Mouse (Mus musculus): Measurements from ENCODE around the gene Pdk2.

The Pdk2 gene

GRCm38 (mm10) chr11:95041139-95041609, at the start of gene Pdk2:
Gene Pdk2 (minus strand): TSS chr11:95041354.
- DNase-seq (ENCODE audit: low read depth, low spot score) = peak; percentile 97

DNA sequence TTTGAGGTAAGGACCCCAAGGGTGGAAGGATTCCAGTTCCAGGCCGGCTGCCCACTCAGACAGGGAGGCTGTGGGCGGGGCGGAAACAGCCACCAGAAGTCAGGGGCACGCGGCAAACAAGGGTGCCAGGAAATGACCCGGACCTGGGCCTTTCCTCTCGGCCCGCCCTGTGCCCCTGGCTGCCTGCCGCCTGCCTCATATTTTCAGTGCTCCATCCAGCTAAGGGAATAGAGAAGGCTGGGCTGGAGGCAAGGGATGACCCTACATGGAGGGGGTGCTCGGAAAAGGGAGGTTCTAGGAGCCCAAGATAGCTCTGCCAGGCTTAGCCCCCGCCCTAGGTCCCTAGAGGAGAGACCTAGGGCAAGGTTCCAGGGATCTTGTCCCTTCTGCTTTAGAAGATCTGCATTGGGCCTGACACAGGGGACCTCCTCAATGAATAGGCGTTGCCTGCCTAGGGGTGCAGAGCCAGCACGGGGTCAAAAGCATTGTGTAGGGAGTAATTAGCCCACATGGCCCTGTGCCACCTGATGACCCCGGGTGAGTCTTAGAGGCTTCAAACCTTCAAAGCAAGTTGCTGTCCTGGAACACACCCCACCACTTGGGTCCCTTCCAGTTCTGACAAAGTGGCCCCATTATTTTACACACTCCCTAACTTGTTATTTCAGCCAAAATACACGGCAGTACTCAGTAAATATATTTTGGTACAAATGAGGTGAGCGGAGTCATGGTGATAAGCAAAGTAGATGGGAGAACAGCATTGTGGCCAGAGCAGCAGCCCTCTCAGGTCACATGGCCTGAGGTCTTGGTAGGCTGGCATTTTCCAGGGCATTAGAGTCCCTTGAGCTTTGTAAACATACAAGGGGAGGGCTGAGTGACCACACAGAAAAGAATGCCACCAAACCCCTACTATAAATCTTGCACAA, 48.0 kb upstream of the Pdk2 start:
- no peak for DNase-seq (ENCODE audit: low read depth, low spot score)

GRCm38 (mm10) chr11:95088286-95088685, 47.1 kb upstream of the Pdk2 start:
- no peak for DNase-seq (ENCODE audit: low read depth, low spot score)

DNA sequence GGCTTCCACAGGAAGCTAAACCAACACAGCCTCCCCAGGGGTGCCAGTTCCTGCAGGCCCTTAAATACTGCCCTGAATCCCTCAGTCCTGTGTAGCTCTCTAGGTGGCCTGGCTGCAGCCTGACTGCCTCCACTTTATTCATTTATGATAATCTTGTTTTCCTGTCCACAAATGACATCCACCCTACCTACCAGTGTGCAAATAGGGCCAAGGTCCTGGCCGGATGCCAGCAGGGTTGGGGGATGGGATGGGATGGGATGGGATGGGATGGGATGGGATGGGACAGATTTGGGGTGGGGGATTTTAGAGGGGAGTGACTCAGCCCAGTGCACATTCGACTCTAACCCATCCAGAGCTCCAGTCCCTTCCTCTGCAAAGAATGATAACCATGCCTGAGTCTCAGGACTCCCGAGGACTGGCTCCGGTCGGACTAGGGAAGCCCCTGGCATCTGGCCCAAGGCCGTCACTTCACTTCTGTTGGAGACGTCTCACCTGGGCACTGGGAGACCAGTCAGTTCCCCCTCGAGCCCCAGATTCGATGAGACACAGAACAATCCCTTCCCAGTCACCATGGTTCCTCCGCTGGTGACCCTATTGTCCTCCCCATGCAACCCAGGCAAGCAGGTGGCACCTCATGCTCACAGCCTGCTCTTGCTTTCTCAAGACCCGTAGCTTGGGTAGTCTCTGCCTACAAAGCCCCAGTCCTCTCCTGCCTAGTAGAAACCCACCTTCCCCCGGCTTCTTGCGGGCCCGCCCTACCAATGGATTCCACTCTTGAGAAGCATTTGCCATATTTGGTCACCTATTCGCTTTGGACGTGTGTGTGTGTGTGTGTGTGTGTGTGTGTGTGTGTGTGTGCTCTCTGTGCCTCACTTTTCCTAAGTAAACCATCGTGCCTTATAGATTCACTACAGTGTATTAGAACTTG, 46.4 kb upstream of the Pdk2 start:
- no peak for DNase-seq (ENCODE audit: low read depth, low spot score)

GRCm38 (mm10) chr11:95086229-95086628, 45.1 kb upstream of the Pdk2 start:
- no peak for DNase-seq (ENCODE audit: low read depth, low spot score)

DNA sequence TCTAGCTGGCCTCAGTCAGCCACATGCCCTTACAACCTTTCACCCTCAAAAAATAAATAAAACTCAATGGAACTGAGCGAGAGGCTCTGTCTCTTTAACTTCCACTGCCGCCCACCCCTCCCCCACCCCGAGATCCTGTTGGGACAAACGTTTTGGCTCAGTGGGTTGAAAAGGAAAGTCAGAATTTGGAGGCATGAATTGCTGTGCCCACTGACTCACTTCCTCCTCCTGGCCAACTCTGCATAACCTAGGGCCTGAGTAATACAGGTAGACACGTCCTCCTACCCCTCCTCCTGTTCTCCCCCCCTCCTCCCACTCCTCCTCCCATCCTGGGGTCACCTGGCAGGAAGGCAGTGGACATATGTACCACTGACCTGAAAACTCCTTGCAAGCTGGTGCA, 44.6 kb upstream of the Pdk2 start:
- no peak for DNase-seq (ENCODE audit: low read depth, low spot score)

DNA sequence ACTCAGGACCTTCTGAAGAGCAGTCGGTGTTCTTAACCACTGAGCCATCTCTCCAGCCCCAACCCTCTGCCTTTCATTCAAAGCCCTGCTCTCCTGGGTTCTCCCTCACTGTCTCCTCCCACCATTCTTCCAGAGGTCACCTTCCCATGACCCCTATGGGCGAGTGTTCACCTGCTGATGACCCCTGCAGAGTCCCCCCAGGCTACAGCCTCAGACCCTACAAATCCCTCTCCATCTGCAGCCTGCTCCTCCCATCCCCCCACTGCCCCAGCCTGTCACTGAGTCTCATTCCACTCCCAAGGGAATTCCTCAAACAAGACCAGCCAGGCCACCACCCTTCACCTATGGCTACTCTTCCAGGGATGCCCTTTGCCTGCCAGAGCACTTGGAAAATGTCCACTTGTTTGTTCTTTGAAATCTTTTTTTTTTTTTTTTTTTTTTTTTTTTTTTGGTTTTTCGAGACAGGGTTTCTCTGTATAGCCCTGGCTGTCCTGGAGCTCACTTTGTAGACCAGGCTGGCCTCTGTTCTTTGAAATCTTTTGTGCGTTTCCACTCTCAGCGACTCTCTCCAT, 43.7 kb upstream of the Pdk2 start:
- DNase-seq (ENCODE audit: low read depth, low spot score) = no peak

- no peak for DNase-seq (ENCODE audit: low read depth, low spot score)
Observed at GRCm38 (mm10) chr11:95084175-95084574, 43.0 kb upstream of the Pdk2 start.

DNA sequence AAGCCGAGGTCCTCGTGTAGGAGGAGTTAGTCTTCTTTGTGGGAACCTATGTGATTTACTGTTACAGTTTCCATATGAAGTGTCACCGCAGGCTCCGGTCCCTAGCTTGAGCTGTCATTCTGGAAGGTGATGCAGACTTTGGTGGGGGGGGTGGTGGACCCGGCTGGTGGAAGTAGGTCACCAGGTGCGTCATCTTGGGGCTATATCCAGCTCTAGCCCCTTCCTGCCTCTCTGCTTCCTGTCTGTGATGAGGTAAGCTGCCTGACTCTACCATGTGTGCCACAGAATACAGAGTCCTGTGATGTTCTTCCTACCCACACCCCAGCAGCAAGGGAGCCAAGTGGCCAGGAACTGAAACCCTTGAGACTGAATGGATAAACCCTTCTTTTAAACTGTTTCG, 41.7 kb upstream of the Pdk2 start:
- DNase-seq (ENCODE audit: low read depth, low spot score) = no peak

GRCm38 (mm10) chr11:95080783-95081182, 39.6 kb upstream of the Pdk2 start:
- DNase-seq (ENCODE audit: low read depth, low spot score) = no peak

- no peak for DNase-seq (ENCODE audit: low read depth, low spot score)
Observed at GRCm38 (mm10) chr11:95079256-95079875, 38.2 kb upstream of the Pdk2 start.

GRCm38 (mm10) chr11:95077956-95078355, 36.8 kb upstream of the Pdk2 start:
- DNase-seq (ENCODE audit: low read depth, low spot score) = no peak

DNA sequence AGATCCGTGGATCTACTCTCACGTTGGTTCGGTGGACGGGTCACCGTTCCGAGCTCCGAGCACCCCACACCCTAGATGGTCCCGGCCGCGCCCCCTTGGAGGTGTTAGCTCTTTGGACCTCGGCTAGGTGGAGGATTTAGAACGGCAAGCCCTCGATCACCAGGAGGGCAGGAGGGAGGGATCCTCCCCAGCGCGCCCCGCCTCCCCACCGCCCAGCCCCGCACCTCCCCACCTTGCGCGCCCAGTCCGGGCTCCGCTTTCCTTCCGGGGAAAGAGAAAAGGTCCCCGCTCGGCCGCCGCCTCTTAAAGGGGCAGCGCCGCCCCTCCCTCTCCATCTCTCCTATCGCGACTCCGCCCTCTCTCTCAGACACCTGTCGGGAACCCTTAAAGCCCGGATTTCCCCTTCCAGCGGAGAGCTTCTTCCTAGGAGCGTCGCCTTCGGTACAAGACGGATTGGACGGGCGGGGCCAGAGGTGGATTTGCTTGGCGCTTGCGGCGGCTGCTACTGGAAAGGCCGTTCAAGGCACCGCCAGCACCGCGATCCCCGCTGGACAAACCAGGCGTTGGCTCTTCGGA, 35.5 kb upstream of the Pdk2 start, which contains the start of gene Itga3:
Gene Itga3 (minus strand): TSS at position 266 of the 576 bp plus-strand sequence.
- DNase-seq (ENCODE audit: low read depth, low spot score) = peak; percentile 33

- no peak for DNase-seq (ENCODE audit: low read depth, low spot score)
Observed at GRCm38 (mm10) chr11:95076041-95076535, 34.9 kb upstream of the Pdk2 start.

- DNase-seq (ENCODE audit: low read depth, low spot score) = no peak
Observed at GRCm38 (mm10) chr11:95075197-95076040, 34.3 kb upstream of the Pdk2 start.

DNA sequence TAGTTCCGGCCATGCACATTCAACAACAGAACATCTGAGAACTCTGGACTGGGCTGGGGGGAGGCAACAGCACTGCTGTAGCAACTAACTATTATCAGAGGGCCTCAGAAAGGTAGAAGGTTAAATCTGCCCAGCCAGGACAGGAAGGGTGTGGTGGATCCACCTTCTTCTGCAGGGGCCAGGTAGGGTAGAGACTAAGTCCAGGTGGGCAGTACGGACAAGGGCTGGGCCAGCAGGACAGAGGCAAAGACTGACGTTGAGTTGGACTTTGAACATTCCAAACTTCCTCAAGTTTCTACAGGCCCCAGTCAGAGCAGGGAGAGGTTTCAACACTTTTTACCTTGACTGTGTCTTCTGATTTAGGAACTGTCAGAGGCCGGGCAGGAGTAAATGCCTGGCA, 33.5 kb upstream of the Pdk2 start:
- DNase-seq (ENCODE audit: low read depth, low spot score) = no peak

GRCm38 (mm10) chr11:95073835-95074234, 32.7 kb upstream of the Pdk2 start:
- DNase-seq (ENCODE audit: low read depth, low spot score) = no peak

DNA sequence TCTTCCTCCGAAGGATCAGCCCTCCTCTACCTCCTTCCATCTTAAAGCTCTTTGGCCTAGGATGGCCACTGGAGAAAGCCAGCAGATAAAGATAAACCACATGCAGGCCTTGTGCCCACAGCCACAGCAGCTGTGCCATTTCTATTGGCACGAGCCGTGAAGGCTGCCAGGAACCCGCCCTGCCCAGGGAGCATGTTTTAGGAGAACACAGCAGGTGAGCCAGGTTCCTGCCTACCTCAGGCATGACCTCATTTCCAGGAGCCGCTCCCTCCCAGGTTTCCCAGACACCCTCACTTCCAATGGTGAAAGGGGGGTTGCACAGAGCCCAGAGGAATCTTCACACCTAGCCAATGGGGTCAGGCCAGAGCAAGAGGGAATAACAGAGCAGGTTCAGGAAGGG, 31.6 kb upstream of the Pdk2 start:
- DNase-seq (ENCODE audit: low read depth, low spot score) = no peak

DNA sequence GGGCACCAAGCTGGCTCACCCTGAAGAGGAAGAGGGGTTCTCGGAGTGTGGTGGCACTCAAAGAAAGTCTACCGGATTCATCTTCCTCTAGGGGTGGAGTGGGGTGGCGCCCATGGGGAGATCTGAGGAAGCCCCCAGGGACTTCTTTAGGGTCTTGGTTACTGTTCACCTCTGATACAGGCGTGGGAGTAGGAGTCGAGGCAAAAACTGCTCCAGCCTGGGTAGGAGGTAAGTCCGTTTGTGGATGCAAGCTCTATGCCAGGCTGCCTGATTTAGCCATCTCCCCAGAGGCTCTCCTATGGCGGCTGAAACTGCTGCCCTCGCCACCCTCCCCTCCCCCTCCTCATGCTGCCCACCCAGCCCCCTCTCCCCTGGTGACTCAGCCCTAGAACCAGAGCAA, 31.0 kb upstream of the Pdk2 start:
- DNase-seq (ENCODE audit: low read depth, low spot score) = no peak

DNA sequence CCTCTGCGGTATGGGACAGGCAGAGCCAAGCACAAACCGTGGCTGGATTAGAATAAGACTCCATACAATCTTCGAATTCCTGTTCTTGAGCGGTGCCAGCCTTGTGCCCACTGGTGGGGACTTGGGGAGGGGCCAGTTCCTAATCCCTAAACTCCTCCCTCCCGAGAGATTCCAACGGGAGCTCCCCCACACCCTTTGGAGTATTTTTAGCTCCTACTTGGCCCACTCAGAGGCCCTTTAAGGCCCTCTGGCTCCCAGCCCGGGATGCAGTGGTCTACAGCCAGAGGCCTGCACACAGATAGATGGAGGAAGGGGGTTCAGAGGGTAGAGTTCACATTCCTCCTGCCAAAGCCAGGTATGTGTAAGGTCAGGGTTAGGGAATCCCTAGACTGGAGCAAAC, 30.1 kb upstream of the Pdk2 start:
- no peak for DNase-seq (ENCODE audit: low read depth, low spot score)
